Mouse (Mus musculus) neural tube, embryonic 14.5 days (tissue): ENCODE measurements around the gene Fry. TPM values are rescaled to one million over a fixed set of nuclear protein-coding genes. Genes with fewer than 3 reads are reported as not detected.

Experiments
- ATAC-seq: fragments of 200-750 bp; cut with Nextera tagmentation; 2 replicates; pipeline ENCODE4 v1.8.0; 2017; ENCODE audit warnings: low read depth, mild to moderate bottlenecking, moderate TSS enrichment, moderate library complexity
- H3K27ac ChIP-seq: fragments of 300-500 bp; sonication (generic); 2 replicates; pipeline ENCODE4 v1.5.1; 2014; ENCODE audit warnings: low read depth, mild to moderate bottlenecking, control low read depth, low read length, moderate library complexity, mixed read lengths
- H3K27me3 ChIP-seq: fragments of 300-500 bp; sonication (generic); 2 replicates; pipeline ENCODE4 v1.6.1; 2014; ENCODE audit warnings: low read length; ENCODE audit not compliant: control insufficient read depth, insufficient read depth
- H3K36me3 ChIP-seq: fragments of 300-500 bp; sonication (generic); 2 replicates; pipeline ENCODE4 v1.6.1; 2014; ENCODE audit warnings: low read length, mixed read lengths; ENCODE audit not compliant: control insufficient read depth, insufficient read depth
- H3K4me1 ChIP-seq: fragments of 300-500 bp; sonication (generic); 2 replicates; pipeline ENCODE4 v1.6.1; 2014; ENCODE audit warnings: low read length; ENCODE audit not compliant: control insufficient read depth, insufficient read depth
- H3K4me2 ChIP-seq: fragments of 300-500 bp; sonication (generic); 2 replicates; pipeline ENCODE4 v1.6.1; 2014; ENCODE audit warnings: mild to moderate bottlenecking, low read depth, low read length, control low read depth
- H3K4me3 ChIP-seq: fragments of 300-500 bp; sonication (generic); 2 replicates; pipeline ENCODE4 v1.5.1; 2014; ENCODE audit warnings: low read depth, low read length, control low read depth, mixed read lengths
- H3K9ac ChIP-seq: fragments of 300-500 bp; sonication (generic); replicated peaks from 2 replicates; pipeline ENCODE4 v1.6.1; 2014; ENCODE audit warnings: low read depth, mild to moderate bottlenecking, control low read depth, low read length, mixed read lengths
- H3K9me3 ChIP-seq: fragments of 300-500 bp; sonication (generic); 2 replicates; pipeline ENCODE4 v1.6.1; 2016; ENCODE audit warnings: low read length; ENCODE audit not compliant: control insufficient read depth
- WGBS: fragments of 180-500 bp; shearing (Covaris S2); extraction: QIAGEN DNeasy Blood & Tissue Kit; methylation state at CpG from one replicate; pipeline ENCODE4 v1.1.7; 2014; 5-methylcytosine and 5-hydroxymethylcytosine counted together
- polyA plus RNA-seq: library from polyadenylated mRNA; unstranded; fragments of >200 nt; fragmentation: Nextera tagmentation; extraction: Ambion mirVana; gene quantifications from 2 replicates; pipeline ENCODE4 v1.2.1, GENCODE M21; 2014

The Fry gene
- polyA plus RNA-seq, 1 experiment from 2014 or later: 85.1 TPM

DNA sequence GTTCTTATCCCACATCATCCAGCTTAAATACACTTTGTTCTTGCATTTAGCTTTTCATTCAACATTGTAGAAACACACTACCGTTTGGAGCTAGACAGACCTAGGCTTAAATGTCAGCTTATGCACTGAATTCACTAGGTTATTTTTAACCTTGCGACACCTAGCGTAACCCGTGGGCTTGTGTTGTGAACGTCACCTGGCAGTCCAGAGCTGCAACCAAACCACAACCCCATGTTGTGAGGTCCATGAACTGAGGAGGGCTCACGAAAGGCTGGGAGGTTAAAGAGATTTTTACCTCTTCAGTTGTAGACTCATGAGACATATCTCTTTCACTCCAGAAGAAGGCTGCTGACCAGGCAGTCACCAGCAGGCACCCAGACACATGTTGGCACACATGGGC is 210.2 kb downstream of the Fry start:
- 93% methylated on average over 6 of the region's 6 CpGs for WGBS
- Histone ChIP-seq H3K9ac (no peak overlapping the region), H3K36me3 (no peaks in the 10 kb centered on the region; the same call in 1 of the 2 replicates), H3K4me2 (no peak overlapping the region), H3K27me3 (no peaks in the 10 kb centered on the region), H3K9me3 (no peaks in the 10 kb centered on the region), H3K4me1 (no peaks in the 10 kb centered on the region), H3K27ac (no peak overlapping the region), H3K4me3 (no peak overlapping the region)
- ATAC-seq: no peak

DNA sequence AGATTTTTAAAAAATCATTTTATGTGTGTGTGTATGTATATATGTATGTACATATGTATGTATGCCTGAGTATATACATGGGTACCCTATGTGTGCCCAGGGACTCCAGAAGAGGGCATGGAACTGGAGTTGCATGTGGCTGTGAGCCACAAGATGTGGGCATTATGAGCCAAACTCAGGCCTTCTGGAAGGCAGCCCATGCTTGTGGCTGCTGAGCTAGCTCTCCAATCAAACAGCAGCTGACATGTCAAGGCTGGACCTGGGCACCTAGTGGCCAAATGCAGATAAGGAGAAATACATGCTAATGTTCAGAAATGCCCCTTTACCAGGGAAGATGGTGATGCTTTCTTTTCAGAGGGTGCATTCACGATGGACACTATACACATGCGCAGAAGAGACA is 213.4 kb downstream of the Fry start:
- 76% methylated on average over 2 of the region's 2 CpGs for WGBS

DNA sequence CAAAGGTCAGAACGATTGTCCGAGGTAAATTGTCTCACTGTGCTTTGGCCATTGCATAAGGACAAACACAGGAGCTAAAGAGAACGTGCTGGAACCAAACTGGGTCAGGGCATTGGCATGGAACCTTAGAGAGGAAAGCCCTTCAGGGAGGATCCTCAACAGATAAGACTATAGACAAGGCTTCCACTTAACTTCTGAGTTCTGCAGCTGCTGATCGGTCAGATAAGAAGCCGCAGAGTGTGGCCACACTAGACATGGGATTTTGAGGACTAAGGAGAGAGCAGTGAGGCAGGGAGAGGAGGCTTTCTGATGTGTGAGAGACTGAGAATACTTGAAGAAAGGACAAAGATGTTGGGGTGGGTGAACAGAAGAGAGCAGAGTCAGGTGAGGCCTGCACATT is 214.4 kb downstream of the Fry start:
- Histone ChIP-seq H3K4me1 (no peaks in the 10 kb centered on the region), H3K27me3 (no peaks in the 10 kb centered on the region), H3K4me2 (no peak overlapping the region), H3K9ac (no peak overlapping the region), H3K27ac (no peak overlapping the region), H3K9me3 (no peaks in the 10 kb centered on the region), H3K36me3 (no peaks in the 10 kb centered on the region), H3K4me3 (no peak overlapping the region)
- no peak for ATAC-seq
- WGBS: 75% methylated on average over 5 of the region's 5 CpGs

More for the DNA sequence above, 213.4 kb downstream of the Fry start:
- Histone ChIP-seq H3K4me3 (no peak overlapping the region), H3K36me3 (no peaks in the 10 kb centered on the region; the same call in 1 of the 2 replicates), H3K9me3 (no peaks in the 10 kb centered on the region), H3K27me3 (no peaks in the 10 kb centered on the region), H3K4me2 (no peak overlapping the region), H3K9ac (no peak overlapping the region), H3K27ac (no peak overlapping the region), H3K4me1 (no peaks in the 10 kb centered on the region)
- no peak for ATAC-seq

DNA sequence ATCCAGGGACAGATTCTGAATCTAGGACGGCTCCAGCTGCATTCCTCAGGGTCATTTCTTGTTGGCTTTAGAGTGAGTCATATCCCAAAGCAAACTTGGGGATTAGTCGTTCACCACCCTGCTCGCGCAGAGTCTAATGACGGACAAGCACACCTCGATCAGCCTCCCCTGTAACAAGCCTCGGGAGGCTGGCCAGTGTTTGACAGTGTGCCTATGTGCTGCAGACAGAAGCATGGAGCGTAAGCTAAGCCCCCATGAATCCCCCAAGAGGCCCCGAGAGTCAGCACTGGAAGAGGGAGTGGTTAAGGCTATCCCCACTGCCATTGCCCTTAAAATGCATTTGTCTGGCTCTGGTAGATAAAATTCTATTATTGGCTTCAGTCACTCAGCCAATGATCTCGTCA is 214.9 kb downstream of the Fry start:
- ATAC-seq: no peak
- Histone ChIP-seq H3K9me3 (no peaks in the 10 kb centered on the region), H3K4me2 (no peak overlapping the region), H3K36me3 (no peaks in the 10 kb centered on the region), H3K27me3 (no peaks in the 10 kb centered on the region), H3K4me1 (no peaks in the 10 kb centered on the region), H3K27ac (no peak overlapping the region), H3K9ac (no peak overlapping the region), H3K4me3 (no peak overlapping the region)
- 77% methylated on average over 10 of the region's 10 CpGs for WGBS

DNA sequence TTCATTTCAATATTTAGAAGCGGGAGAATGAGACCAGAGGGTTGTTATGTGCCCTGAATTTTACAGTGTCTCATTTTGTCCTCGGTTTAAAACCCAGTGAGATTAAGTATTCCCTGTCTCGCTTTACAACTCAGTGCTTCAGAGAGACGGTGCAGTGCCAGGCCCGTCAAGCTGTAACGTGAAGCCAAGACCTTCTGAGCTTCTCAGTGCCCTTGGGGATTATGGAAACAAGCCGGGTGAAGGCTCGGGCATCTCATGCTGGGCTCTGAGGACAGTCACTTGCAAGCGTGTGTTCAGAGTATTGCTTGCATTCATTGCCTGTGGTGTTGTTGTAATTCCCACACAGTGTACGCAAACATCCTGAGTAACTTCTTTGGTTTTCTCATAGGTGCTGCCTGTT is 218.0 kb downstream of the Fry start:
- no peak overlapping the region for H3K4me3 ChIP-seq
- H3K9ac ChIP-seq: no peak overlapping the region
- ATAC-seq: no peak
- H3K36me3 ChIP-seq: no peaks in the 10 kb centered on the region
- no peaks in the 10 kb centered on the region for H3K27me3 ChIP-seq
- no peaks in the 10 kb centered on the region for H3K4me1 ChIP-seq
- WGBS: 74% methylated on average over 10 of the region's 10 CpGs
- H3K4me2 ChIP-seq: no peak overlapping the region
- H3K9me3 ChIP-seq: no peaks in the 10 kb centered on the region
- no peak overlapping the region for H3K27ac ChIP-seq

DNA sequence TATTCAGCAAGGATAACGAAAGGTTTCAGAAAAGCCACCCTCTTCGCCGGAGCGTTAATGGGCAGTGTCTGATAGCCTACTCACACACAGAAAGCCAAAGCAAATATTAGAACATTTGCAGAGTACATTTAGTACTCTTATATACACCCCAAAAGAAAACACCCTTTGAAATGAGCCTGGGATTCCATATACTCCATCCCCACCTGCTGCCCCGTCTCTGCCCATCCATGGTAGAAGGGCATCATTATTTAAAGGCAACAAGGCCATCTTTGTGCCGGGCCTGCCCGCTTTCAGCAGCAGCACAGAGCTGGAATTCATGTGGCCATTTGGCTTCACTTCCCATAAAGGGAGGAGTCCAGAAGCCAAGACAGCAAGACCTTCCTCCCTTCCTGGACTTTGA is 219.3 kb downstream of the Fry start:
- H3K4me2 ChIP-seq: no peak overlapping the region
- 84% methylated on average over 7 of the region's 7 CpGs for WGBS
- H3K9me3 ChIP-seq: no peaks in the 10 kb centered on the region
- no peaks in the 10 kb centered on the region for H3K27me3 ChIP-seq
- H3K27ac ChIP-seq: no peak overlapping the region
- no peak overlapping the region for H3K4me3 ChIP-seq
- H3K9ac ChIP-seq: no peak overlapping the region
- H3K4me1 ChIP-seq: no peaks in the 10 kb centered on the region
- H3K36me3 ChIP-seq: no peaks in the 10 kb centered on the region
- ATAC-seq: no peak

DNA sequence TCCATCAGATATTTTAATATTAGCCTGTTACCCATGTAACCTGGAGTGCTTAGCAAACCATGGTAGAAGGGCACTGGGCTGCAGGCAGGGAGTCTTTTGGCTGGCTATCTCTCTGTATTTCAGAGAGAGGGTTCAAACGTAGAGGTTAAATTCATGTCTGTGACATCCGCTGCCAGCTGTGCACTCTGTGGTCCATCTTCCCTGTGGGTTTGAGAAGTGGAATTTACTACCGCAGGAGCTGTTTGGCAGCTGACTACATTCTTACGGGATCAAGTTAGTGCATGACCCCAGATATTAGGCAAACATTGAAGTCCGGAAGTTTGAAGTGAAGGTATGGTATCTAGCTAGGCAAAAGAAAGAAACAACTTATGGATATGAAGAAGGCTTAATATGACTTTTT is 222.5 kb downstream of the Fry start:
- Histone ChIP-seq H3K4me2 (no peak overlapping the region), H3K27me3 (no peaks in the 10 kb centered on the region), H3K27ac (no peak overlapping the region), H3K9ac (no peak overlapping the region), H3K4me1 (no peaks in the 10 kb centered on the region), H3K4me3 (no peak overlapping the region), H3K36me3 (no peaks in the 10 kb centered on the region; the same call in 1 of the 2 replicates), H3K9me3 (no peaks in the 10 kb centered on the region)
- 83% methylated on average over 5 of the region's 5 CpGs for WGBS
- ATAC-seq: no peak

DNA sequence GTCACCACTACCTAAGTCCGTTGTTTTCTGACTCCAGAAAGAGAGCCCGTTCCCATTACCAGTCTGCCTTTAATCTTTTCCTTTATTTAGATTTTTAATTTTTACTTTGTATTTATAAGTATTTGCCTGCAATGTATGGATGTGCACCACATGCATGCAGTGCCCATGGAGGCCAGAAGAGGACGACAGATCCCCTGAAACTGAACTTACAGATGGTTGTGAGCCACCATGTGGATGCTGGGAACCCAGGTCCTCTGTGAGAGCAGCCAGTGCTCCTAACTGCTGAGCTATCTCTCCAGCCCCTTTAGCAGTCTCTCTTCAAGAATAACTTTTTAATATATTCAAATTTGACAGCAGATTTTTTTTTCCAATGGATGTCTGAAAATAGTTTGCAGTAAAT is 223.7 kb downstream of the Fry start:
- Histone ChIP-seq H3K4me3 (no peak overlapping the region), H3K4me1 (no peaks in the 10 kb centered on the region), H3K9me3 (no peaks in the 10 kb centered on the region), H3K27ac (no peak overlapping the region), H3K9ac (no peak overlapping the region), H3K27me3 (no peaks in the 10 kb centered on the region), H3K4me2 (no peak overlapping the region), H3K36me3 (peaks cover 11% of the 10 kb centered on the region; the same call in 1 of the 2 replicates)
- no peak for ATAC-seq
- WGBS: 90% methylated on average over 3 of the region's 3 CpGs

DNA sequence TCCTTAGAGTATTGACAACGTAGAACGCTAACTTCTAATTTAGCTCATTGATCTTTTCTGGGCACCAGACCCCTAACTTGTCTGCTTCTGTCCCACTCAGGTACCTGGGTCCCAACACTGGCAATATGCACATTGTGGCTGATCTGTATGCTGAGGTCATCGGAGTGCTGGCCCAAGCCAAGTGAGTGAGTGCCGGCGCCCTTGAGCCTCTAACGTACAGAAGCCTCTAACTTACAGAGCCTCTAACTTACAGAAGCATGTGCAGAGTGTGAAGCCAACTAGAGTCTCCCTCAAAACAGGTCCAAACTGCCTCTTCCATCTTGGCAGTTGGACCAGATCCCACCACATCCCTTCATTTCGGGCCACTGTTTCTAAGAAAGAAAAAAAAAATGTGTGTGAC is 227.5 kb downstream of the Fry start:
- H3K36me3 ChIP-seq: peaks cover 16% of the 10 kb centered on the region
- no peak overlapping the region for H3K4me2 ChIP-seq
- no peak overlapping the region for H3K9ac ChIP-seq
- WGBS: 93% methylated on average over 7 of the region's 7 CpGs
- H3K27ac ChIP-seq: no peak overlapping the region
- H3K4me3 ChIP-seq: no peak overlapping the region
- ATAC-seq: no peak
- no peaks in the 10 kb centered on the region for H3K4me1 ChIP-seq
- no peaks in the 10 kb centered on the region for H3K9me3 ChIP-seq
- no peaks in the 10 kb centered on the region for H3K27me3 ChIP-seq

DNA sequence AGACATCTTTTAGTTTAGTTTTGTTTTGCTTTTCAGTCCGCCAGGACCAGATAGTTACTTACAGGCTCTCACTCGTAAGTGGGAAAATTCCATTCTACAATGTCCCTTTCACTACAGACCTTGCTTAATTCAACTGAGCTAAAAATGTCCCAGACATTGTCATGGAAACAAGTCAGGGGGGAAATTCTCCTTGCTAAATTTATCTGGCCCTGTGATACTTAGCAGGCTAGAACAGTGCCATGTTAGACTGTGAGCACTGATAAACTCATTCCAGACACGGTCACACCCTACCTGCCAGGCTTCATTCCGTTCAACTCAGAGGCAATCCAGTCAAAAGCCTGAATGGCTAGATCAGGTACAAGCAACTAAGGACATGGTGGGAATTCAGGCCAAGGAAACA is 227.9 kb downstream of the Fry start:
- Histone ChIP-seq H3K9me3 (no peaks in the 10 kb centered on the region), H3K4me3 (no peak overlapping the region), H3K4me2 (no peak overlapping the region), H3K9ac (no peak overlapping the region), H3K36me3 (peaks cover 16% of the 10 kb centered on the region), H3K4me1 (no peaks in the 10 kb centered on the region), H3K27me3 (no peaks in the 10 kb centered on the region), H3K27ac (no peak overlapping the region)
- no peak for ATAC-seq
- 78% methylated on average over 4 of the region's 4 CpGs for WGBS
